Mouse (Mus musculus) cerebellum, postnatal 25 days (tissue): ENCODE data around the gene Pacsin1.
"Not testable (repeated sequence)": the region's sequence is repeated elsewhere in the genome, so short reads cannot be mapped to it uniquely, and the experiment has no call there.

Source experiments
- DNase-seq, 2 experiments: peaks; one replicate each; pipeline ENCODE4 v3.0.0; 2021; ENCODE audit warnings: mixed read lengths in 2 of 2

Gene Pacsin1

GRCm38 (mm10) chr17:27636132-27637020 lies 18.9 kb upstream of the Pacsin1 start, which contains the start of gene Rps10:
TSS of gene Rps10 (minus strand) at chr17:27636669.
- DNase-seq: peak; percentile 55 to 62

DNA sequence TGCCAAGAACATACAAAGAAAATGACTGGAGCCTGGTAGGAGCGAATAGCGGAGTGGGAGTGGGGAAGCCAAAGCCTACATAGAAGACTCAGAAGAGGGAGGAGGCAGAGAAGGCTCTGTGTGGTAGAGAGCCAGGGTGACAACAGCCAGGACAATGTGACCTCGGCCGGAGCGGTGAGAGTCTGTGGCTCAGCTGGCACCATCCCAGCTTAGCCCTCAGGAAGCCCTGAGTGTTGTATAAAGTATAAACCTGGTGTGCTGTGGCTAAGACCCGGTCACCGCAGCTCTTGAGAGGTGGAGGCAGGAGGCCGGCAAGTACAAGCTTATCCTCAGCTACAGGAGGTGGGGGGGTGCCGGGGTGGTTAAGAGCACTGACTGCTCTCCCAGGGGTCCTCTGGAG lies 18.0 kb upstream of the Pacsin1 start:
- peak; percentile 47 to 64 for DNase-seq

GRCm38 (mm10) chr17:27638921-27639332 lies 16.4 kb upstream of the Pacsin1 start:
- peak; percentile 76 to 80 for DNase-seq

DNA sequence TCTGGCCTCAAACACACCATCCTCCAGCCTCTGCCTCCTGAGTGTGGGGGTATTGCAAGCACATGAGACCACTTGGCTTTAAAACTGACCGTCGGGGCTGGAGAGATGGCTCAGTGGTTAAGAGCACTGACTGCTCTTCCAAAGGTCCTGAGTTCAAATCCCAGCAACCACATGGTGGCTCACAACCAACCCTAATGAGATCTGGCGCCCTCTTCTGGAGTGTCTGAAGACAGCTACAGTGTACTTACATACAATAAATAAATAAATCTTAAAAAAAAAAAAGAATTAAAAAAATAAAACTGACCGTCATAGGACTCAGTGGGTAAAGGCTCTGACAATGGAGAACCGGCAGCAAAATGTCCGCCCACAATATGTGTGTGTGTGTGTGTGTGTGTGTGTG lies 15.5 kb upstream of the Pacsin1 start:
- DNase-seq: not testable (repeated sequence)

- DNase-seq: peak; percentile 98
Measured at GRCm38 (mm10) chr17:27642491-27643062, 12.7 kb upstream of the Pacsin1 start.

- peak; percentile 72 to 86 for DNase-seq
Measured at GRCm38 (mm10) chr17:27643101-27643500, 12.2 kb upstream of the Pacsin1 start.

DNA sequence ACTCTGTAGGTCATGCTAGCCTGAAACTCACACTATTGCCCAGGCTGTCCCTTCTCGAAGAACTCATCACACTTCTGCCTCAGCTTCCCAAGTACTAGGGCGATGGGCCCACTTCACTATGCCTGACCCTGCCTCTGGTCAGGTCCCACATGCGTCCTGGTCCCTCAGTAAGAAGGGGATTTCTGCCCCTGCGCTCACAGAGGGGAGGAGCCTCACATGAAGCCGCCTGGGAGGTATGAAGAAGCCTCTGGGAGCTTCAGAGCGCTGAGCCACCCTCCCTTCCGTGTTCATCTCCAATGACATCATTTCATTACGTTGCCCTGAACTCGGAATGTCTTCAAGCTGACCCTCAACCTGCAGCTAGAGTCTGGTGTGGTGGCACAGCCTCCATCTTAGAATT lies 11.6 kb upstream of the Pacsin1 start:
- no peak for DNase-seq

- DNase-seq: peak in 1 of 2 experiments; percentile 65
Measured at GRCm38 (mm10) chr17:27644572-27644971, 10.7 kb upstream of the Pacsin1 start.

DNA sequence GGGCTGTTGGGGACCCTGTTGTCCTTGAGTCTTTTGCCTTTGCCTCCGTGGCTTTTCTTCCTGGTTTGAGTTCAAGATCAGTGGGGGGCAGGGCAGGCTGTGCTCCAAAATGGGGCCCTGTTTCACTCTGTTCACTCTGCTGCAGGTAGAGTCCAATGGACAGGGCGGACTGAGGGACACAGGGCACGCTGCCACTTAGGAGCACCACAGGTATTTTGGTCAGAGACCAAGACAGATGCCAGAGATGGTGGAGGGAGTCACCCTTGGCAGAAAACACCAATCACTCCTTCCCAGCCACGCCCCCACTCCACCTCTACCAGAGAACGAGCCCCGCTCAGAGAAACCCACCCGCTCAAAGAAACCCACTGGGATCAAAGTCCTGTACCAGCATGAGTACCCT lies 9.5 kb upstream of the Pacsin1 start:
- peak; percentile 52 to 68 for DNase-seq

DNA sequence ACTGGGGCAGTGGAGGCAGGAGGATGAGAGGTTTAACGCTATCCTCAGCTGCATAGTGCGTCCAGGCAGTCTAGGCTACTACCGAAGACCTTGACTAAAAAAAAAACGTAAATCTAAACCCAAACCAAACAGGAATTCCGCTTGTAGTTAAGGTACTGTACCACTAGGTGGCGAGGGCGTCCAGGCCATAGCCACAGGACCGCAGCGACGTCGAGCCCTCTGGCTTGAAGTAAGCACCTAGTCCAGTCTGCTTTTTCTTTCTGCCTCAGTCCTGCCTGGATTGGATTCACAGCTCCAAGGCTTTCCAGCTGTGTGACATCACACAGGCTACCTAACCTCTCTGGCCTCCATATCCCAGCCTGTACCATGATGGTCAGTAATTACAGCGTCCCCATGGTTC lies 5.1 kb upstream of the Pacsin1 start:
- peak; percentile 78 to 88 for DNase-seq

- peak in 1 of 2 experiments; percentile 60 for DNase-seq
Measured at GRCm38 (mm10) chr17:27650586-27650985, 4.7 kb upstream of the Pacsin1 start.

GRCm38 (mm10) chr17:27652046-27652790 lies 3.1 kb upstream of the Pacsin1 start:
- no peak for DNase-seq

DNA sequence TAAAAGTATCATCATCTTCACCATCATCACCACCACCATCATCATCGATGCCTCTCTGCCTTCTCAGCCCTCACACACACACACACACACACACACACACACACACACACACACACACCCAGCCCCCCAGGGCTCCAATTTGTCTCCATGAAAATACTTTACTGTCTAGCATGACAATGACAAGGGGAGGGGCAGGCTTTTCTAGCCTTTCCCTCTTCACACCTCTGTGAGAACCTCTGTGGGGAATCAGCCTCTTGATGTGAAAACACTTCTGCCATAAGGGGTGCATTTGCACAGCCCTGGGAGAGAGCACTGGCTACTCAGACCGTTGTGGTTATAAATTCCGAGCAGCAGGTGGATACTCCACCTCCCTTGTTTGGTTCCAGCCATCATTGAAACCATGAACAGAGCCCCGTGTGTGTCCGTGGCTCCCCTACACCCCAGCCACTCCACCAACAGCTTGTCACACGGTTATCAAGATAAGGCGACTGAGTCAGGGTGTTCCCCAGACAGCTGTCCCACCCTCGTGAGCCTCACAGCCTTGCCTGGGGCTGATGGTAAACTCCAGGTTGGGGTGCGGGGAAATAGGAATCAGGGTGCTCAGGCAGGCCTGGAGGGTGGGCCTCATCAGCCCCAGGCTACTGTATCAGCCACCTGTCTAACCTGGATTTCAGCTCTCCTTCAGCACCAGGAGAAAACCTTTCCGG lies 1.9 kb upstream of the Pacsin1 start:
- no peak for DNase-seq

- DNase-seq: peak; percentile 75 to 85
Measured at GRCm38 (mm10) chr17:27656011-27656399, 696 bp downstream of the Pacsin1 start.

- DNase-seq: no peak
Measured at GRCm38 (mm10) chr17:27656414-27656813, 1.1 kb downstream of the Pacsin1 start.

GRCm38 (mm10) chr17:27657123-27657522 lies 1.8 kb downstream of the Pacsin1 start:
- DNase-seq: peak; percentile 87 to 90

DNA sequence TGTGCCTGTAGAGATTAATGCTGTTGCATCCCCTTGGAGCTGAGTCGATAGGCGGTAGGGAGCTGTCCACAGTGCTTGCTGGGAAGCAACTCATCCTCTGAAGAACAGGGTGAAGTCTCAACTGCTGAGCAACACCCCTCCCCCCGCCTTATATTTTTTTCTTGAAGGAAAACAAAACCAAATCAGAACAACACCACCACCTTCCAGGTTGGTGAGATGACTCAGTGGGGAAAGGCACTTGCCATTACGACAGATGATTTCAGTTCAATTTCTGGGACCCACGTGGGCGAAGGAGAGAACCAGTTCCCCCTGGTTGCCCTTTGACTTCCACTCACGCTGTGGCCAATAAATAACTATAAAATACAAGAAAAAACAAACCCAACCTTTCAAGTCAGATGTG lies 3.5 kb downstream of the Pacsin1 start:
- DNase-seq: no peak

DNA sequence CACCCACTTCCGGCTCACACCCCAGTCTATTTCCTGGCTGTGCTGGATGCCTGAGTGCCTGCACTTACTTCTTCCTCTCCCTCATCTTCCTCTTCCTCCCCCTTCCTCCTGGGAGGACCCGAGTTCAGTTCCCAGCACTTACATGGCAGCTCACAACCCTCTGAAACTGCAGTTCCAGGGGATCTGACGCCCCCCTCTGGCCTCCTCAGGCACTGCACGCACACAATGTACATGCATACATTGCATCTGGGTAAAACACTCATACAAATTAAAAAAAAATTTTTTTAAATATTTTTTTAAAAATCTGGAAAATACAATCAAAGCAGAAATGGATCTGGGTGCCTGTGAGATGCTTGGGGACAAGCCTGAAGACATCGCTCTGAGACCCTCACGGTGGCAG lies 16.4 kb downstream of the Pacsin1 start:
- DNase-seq: no peak

- no peak for DNase-seq
Measured at GRCm38 (mm10) chr17:27673945-27674344, 18.6 kb downstream of the Pacsin1 start.

GRCm38 (mm10) chr17:27675453-27675852 lies 20.1 kb downstream of the Pacsin1 start:
- peak in 1 of 2 experiments; percentile 61 for DNase-seq

- no peak for DNase-seq
Measured at GRCm38 (mm10) chr17:27676270-27676669, 21.0 kb downstream of the Pacsin1 start.

- no peak for DNase-seq
Measured at GRCm38 (mm10) chr17:27677756-27678155, 22.4 kb downstream of the Pacsin1 start.
